In genomic region chr19:5796573-5797111, GRCm38 (mm10) we compare ENCODE assay signal across 8 mouse cellular contexts. TPM values are rescaled to one million over a fixed set of nuclear protein-coding genes. Genes with fewer than 3 reads are reported as not detected.
DNase-seq lines count a peak whose midpoint lies in the region; ATAC-seq and TF ChIP-seq lines count a peak whose summit lies in the region.

No protein-coding gene starts in this region.

- H3K79me3 ChIP-seq in C2C12 (ENCODE audit: low read depth): peaks cover 58% of the 10 kb centered on the region

- H3K79me2 ChIP-seq in C2C12 (ENCODE audit: control insufficient read depth, insufficient read depth): peaks cover 66% of the 10 kb centered on the region

- no peak for TF ChIP-seq POLR2A in thymus, adult 2 months (IDR thresholded peaks at IDR 0.05; ENCODE audit: control insufficient read depth, extremely low read depth, insufficient read depth, low read length, poor library complexity)

- H3K4me1 ChIP-seq in forebrain, embryonic 14.5 days (ENCODE audit: control insufficient read depth, insufficient read depth, low read length): peaks cover 20% of the 10 kb centered on the region
- peaks cover 61% of the 10 kb centered on the region for H3K4me1 ChIP-seq in liver, embryonic 12.5 days
- peaks cover 13% of the 10 kb centered on the region; the same call in 1 of the 2 replicates for H3K4me1 ChIP-seq in thymus, adult 2 months (replicated peaks; ENCODE audit: control insufficient read depth, insufficient read depth, low read length)

- peaks cover 65% of the 10 kb centered on the region for H3K36me3 ChIP-seq in C2C12 (ENCODE audit: control insufficient read depth, insufficient read depth)
- peaks cover 51% of the 10 kb centered on the region for H3K36me3 ChIP-seq in forebrain, embryonic 14.5 days (ENCODE audit: control insufficient read depth, insufficient read depth, low read length)
- peaks cover 61% of the 10 kb centered on the region for H3K36me3 ChIP-seq in liver, embryonic 12.5 days
- peaks cover 39% of the 10 kb centered on the region for H3K36me3 ChIP-seq in thymus, adult 2 months (ENCODE audit: control insufficient read depth, insufficient read depth, low read length)

- peak overlapping the region; percentile 98 for H3K4me3 ChIP-seq in C2C12 (ENCODE audit: insufficient read depth, poor library complexity, severe bottlenecking)
- peak overlapping the region; percentile 97 for H3K4me3 ChIP-seq in forebrain, embryonic 14.5 days (ENCODE audit: low read depth, low read length)
- H3K4me3 ChIP-seq in liver, embryonic 12.5 days: peak overlapping the region; percentile 91
- H3K4me3 ChIP-seq in thymus, adult 2 months (ENCODE audit: control insufficient read depth, insufficient read depth, low read length): no peak overlapping the region

- peak overlapping the region; percentile 77 for H3K4me2 ChIP-seq in forebrain, embryonic 14.5 days (ENCODE audit: low read length)
- H3K4me2 ChIP-seq in liver, embryonic 12.5 days: peak overlapping the region; percentile 93

- 61% methylated on average over 7 of the region's 7 CpGs for WGBS in forebrain, embryonic 14.5 days
- WGBS in liver, embryonic 12.5 days (ENCODE audit: insufficient replicate concordance): 71% methylated on average over 7 of the region's 7 CpGs
- WGBS in thymus, adult 2 months: 83% methylated on average over 7 of the region's 7 CpGs

- H3ac ChIP-seq in C2C12 (ENCODE audit: control insufficient read depth, insufficient read length, low read depth): peak overlapping the region; percentile 15

- peak; percentile 22 for DNase-seq in embryo, embryonic 9.5 days (ENCODE audit: extremely low spot score)
- no peak for DNase-seq in embryo, embryonic 11 days
- no peak for DNase-seq in forebrain, embryonic 14.5 days (ENCODE audit: low spot score)
- DNase-seq in thymus, adult 2 months: no peak
- no peak for DNase-seq in thymus, postnatal 4 days

- H3K27ac ChIP-seq in forebrain, embryonic 14.5 days (ENCODE audit: low read depth, low read length): no peak overlapping the region
- peak overlapping the region; percentile 99 for H3K27ac ChIP-seq in liver, embryonic 12.5 days
- H3K27ac ChIP-seq in thymus, adult 2 months (ENCODE audit: control insufficient read depth, insufficient read depth, low read length): no peak overlapping the region

- no peak for TF ChIP-seq CTCF in C2C12 (IDR thresholded peaks at IDR 0.05; ENCODE audit: control insufficient read depth, insufficient read depth, insufficient read length)
- no peak for TF ChIP-seq CTCF in thymus, adult 2 months (IDR thresholded peaks at IDR 0.05; ENCODE audit: borderline replicate concordance, control insufficient read depth, extremely low read depth, insufficient read depth, low read length, poor library complexity)

- ATAC-seq in forebrain, embryonic 14.5 days: no peak
- ATAC-seq in liver, embryonic 12.5 days: no peak
- no peak for ATAC-seq in activated CD4-positive, CD25-positive, alpha-beta regulatory T cell, adult 4 months

- H3K9me3 ChIP-seq in forebrain, embryonic 14.5 days (replicated peaks; ENCODE audit: control insufficient read depth, low read length): no peaks in the 10 kb centered on the region
- no peaks in the 10 kb centered on the region for H3K9me3 ChIP-seq in liver, embryonic 12.5 days (replicated peaks)

- peak overlapping the region; percentile 79 for H3K9ac ChIP-seq in forebrain, embryonic 14.5 days (ENCODE audit: low read length)
- peak overlapping the region; percentile 99 for H3K9ac ChIP-seq in liver, embryonic 12.5 days

- no peaks in the 10 kb centered on the region for H3K27me3 ChIP-seq in C2C12 (ENCODE audit: control insufficient read depth, insufficient read depth, insufficient read length)
- H3K27me3 ChIP-seq in forebrain, embryonic 14.5 days (replicated peaks; ENCODE audit: control insufficient read depth, insufficient read depth, low read length): no peaks in the 10 kb centered on the region
- H3K27me3 ChIP-seq in liver, embryonic 12.5 days (replicated peaks): no peaks in the 10 kb centered on the region
- H3K27me3 ChIP-seq in thymus, adult 2 months (ENCODE audit: control insufficient read depth, insufficient read depth, low read length): no peaks in the 10 kb centered on the region

TF ChIP-seq in C2C12, 6 proteins besides CTCF, POLR2A, EP300 and RAD21:
- TF ChIP-seq MYOG (IDR thresholded peaks at IDR 0.05; ENCODE audit: control insufficient read depth, extremely low read depth, insufficient read length) (no peak), MAX (IDR thresholded peaks at IDR 0.05) (no peak), FOSL1 (IDR thresholded peaks at IDR 0.05; ENCODE audit: insufficient read depth, low read length, poor library complexity, severe bottlenecking) (no peak), USF1 (IDR thresholded peaks at IDR 0.05; ENCODE audit: low read depth) (no peak)

RNA-seq across cellular contexts. Expression of gene Scyl1, which starts 25.4 kb away (rescaled TPM):
- 69.6 TPM for polyA plus RNA-seq in C2C12 (2012; fragmentation: generic; extraction: Trizol)
- polyA plus RNA-seq in forebrain, embryonic 14.5 days (2014; fragmentation: Nextera tagmentation; extraction: Ambion mirVana): 56.1 and 67.9 TPM in 2 replicates
- polyA plus RNA-seq in liver, embryonic 12.5 days (2016; fragmentation: Nextera tagmentation; extraction: Ambion mirVana): 38.3 and 39.7 TPM in 2 replicates
- polyA plus RNA-seq in thymus, adult 2 months (2012; rRNA removed): 107 and 113 TPM in 2 replicates
- 10 to 100 TPM in 1 of 2 experiments, 1 to 10 TPM in 1; 8.4 to 16.8 TPM for polyA plus RNA-seq in activated CD4-positive, CD25-positive, alpha-beta regulatory T cell, adult 4 months (2017; shearing (Covaris generic))

RNA-seq across cellular contexts. Expression of gene Ltbp3, which starts 55.9 kb away (rescaled TPM):
- 128 TPM for polyA plus RNA-seq in C2C12 (2012; fragmentation: generic; extraction: Trizol)
- polyA plus RNA-seq in forebrain, embryonic 14.5 days (2014; fragmentation: Nextera tagmentation; extraction: Ambion mirVana): 8.5 and 10.7 TPM in 2 replicates
- polyA plus RNA-seq in liver, embryonic 12.5 days (2016; fragmentation: Nextera tagmentation; extraction: Ambion mirVana): 3.7 and 3.8 TPM in 2 replicates
- polyA plus RNA-seq in thymus, adult 2 months (2012; rRNA removed): 29.5 and 37.7 TPM in 2 replicates
- not detected for polyA plus RNA-seq in activated CD4-positive, CD25-positive, alpha-beta regulatory T cell, adult 4 months (2017; shearing (Covaris generic))
